Mouse (Mus musculus) liver, adult (tissue): ENCODE measurements around the gene Rab8b.

Experiments used
- GATA4 ChIP-seq: IDR thresholded peaks from 2 replicates; pipeline ENCODE4 v1.6.1; 2014; ENCODE audit warnings: mild to moderate bottlenecking, low read length; ENCODE audit not compliant: insufficient replicate concordance

Rab8b gene

DNA sequence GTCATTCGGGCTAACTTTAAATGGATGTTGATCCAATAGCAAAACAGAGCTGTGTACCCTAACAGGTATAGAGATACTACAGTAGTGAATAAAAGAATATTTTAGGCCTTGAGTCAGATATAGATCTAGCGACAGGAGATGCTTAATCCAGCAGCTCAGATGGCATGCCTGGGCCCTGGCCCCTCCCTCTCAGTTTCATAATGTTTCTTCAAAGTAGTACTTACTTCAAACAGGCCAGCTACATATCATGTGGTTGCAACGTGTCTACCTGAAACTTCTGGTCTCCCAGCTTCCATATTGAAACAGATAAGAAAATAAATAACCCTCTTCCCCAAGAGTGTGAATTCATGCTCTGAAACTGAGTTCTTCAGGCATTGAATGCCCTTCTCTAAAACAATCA is 6.4 kb upstream of the Rab8b start:
- no peak for TF ChIP-seq GATA4

DNA sequence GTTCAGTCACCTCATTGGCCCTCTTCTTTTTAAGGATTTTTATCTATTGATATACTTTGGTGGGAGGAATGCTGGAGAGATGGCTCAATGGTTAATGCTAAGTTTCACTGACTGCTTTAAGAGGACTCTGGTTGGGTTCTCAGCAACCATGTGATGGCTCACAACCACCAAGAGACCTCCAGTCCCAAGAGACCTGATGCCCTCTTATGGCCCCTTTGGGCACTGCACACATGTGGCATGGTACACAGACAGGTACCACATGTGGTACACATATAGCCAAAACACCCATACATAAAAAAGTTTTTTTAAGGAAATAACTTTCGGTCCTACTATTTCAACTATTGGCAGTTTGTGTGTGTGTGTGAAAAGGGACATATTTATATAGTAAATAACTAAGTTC is 2.6 kb upstream of the Rab8b start:
- TF ChIP-seq GATA4, result no peak

DNA sequence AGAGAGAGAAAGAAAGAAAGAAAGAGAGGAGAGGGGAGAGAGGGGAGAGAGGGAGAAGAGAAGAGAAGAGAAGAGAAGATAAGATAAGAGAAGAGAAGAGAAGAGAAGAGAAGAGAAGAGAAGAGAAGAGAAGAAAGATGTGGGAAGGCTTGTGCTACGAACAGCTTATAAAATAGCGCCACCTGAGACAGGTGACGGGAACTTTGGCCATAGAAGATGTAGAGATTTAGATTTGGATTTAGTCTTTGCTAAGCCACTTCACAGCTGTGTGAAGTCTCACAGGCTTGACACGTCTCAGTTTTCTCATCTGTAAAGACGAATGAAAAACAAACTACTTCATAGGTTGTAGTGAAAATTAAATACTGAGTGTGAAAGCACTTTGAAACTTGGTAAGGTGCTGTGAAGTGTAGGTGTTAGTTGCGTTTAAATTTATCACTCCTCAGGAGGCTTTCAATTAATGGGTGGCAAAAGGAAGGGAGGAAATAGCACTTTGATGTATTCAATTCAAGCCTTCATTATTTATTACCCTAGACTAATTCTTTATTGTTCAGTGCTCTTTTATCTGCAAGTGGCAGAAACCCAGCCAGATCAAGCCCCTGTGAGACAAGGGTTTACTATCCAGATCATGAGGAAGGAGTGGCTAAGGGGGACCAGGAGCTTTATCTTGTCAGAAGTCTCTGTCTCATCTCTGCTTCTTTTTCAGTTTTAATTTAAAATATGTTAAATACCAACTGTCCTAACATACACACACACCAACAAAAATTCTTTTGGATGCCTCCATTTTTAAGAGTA is 1.2 kb upstream of the Rab8b start:
- TF ChIP-seq GATA4, result no peak

DNA sequence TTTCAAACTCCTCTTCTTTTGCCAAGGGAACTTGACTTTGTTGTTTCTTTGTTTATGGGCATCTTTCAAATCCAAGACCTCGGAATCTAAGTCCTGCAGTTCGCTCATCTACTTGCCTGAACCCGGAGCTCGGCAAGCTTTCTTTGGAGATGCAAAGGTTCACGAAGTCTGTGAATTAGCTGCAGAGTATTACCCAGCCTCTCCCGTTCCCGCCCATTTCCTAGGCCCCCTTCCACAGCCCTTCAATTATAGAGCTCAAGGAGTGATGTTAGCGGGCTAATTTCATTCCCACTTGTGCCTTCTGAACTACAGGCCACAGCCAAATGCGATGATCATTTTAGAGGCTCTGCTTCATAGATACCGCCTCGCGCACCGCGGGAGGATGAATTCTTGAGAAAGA is 494 bp upstream of the Rab8b start:
- no peak for TF ChIP-seq GATA4

DNA sequence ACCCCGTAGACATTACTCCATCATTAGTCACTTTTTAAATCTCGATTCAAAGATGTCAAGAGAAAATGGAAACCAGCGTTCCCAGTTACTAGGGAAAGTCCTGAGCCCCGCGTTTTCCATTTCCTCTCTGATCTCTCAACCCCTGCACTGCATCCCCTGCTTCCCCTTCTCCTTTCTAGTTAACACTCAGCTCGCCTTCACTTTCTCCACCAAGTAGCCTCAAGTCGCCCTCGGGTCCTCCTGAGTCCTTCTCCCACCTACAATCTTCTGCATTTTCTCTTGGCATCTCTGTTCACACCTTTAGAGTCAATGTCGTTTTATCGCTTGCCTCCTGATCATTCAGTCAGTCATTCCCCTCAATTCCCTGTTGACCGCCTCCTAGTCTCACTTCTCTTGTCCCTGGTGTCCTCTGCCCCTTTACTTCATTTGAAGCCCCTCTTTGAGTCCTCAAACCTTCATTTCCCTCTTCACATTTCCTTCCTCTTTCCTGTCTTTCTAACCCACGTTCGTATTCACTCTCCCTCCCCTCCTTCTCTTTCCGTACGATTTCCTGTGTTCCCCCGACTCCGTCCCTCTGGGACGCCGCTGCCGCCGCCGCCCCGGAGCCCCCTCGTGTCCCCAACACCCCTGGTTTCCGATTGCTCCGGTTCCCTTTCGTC is 686 bp downstream of the Rab8b start:
- no peak for TF ChIP-seq GATA4

DNA sequence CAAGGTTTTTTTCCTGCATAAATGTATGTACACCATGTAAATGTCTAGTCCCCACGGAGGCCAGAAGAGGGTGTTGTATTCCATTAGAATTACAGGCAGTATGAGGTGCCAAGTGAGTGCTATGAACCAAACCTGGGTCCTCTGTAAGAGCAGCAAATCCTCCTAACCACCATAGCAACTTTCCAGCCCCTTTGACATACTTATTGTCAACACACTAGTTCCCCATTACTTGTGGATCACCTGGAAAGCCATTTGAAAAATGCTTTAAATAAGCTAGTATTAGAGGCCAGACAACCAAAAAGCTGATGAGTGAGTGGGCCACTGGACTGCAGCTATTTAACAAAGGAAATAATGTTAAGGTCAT is 1.6 kb downstream of the Rab8b start:
- no peak for TF ChIP-seq GATA4

DNA sequence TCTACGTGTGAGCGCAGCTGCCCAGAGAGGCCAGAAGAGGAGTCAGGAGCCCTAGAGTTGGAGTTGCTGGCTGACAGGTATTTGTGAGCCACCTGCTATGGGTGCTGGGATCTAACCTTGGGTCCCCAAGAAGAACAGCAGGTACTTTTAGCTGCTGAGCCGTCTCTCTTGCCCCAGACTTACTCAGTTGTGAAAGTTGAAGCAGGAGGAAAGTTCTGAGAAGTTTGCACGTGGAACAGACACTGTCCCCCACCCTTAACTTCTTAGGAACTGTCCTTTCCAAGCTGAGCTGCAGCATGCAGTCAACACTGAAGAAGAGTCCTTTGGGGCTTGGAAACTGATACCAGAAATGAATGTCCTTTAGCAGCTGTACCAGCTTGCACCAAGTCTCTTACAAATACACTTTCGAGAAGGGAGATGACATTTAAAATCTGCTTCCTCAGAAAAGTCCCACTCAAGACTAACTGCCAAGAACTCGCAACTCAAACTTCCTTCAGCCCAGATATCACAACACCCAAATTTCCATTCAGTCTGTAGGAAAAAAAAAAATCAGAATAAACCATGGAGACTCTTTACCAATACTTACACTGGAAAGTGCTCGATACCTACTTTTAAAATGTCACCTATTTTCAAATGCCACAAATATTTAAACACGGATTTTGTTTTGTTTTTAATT is 2.1 kb downstream of the Rab8b start:
- TF ChIP-seq GATA4, result no peak

DNA sequence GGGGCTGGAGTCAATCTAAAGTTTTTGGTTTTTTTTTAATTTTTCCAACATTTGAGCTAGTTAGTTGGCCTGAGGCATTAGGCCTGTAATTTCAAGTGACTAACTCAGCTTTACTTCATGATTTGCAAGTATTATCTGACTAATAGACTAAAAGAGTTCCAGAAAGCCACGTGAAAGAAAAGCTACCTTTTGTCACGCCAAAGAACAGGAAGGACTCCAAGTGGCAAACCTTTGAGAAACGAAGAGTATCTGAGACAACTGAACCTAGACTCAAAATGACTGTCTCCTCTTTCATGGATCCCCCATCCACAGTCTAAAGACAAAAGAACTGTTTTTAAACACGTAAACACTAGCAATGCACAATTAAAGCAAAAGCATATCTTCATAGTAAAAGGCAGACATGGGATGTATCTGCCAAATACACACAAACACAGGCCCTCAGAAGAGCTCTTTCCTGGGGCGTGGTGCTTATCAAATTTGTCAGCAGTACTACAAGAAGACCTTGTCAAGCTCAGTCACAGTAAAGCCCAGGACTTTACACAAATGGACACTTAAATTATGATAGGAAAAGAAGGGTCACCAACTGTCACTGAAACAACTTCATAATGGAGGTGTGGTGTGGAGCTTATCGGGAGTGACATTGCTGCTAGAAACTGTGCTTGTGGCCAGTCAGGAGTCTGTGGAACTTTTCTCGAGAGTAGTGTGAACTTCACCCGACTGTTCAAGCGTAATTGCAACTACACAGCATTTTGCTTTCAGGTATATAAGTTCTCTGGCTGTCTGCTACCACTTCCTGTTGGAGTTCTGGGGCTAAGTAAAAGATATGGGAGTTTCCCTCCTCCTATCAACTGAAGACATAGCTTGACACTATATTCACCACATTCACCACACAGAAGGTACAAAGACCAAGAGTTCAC is 3.4 kb downstream of the Rab8b start:
- TF ChIP-seq GATA4, result no peak

DNA sequence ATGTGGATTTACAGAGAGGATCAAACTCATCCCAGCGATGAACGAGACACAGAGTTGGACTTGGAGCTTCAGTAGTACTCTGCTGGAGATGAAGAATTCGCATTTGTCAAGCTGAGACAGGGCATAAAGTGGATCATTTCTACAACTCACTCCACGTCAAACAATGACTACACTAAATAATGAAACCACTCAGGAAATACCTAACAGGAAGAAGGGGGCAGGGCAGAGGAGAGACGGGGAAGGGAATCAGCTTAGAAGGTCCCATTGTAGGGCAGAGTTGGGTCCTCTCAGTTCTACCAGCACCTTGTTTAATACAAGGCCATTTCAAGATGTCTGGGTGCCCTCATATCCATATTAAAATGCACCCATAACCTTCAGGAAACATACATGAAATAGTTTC is 4.1 kb downstream of the Rab8b start:
- TF ChIP-seq GATA4, result no peak

DNA sequence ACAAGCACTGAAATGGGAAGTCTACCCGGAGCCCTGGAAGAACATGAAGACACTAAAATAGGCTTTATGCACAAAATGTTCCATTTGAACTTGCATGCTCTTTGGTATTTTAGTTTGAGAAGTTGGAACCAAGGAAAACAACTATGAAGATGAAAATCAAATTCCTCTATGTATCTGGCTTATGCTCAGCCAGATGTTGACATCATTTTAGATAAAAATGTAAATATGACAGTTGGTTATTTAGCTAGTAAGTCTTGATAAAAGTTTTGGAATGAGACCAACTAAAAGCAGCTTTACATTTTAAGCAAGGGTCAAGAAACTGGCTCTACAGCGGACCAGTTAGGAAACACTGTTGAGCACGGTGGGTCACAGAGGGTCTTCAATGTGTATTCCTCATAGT is 4.9 kb downstream of the Rab8b start:
- no peak for TF ChIP-seq GATA4

DNA sequence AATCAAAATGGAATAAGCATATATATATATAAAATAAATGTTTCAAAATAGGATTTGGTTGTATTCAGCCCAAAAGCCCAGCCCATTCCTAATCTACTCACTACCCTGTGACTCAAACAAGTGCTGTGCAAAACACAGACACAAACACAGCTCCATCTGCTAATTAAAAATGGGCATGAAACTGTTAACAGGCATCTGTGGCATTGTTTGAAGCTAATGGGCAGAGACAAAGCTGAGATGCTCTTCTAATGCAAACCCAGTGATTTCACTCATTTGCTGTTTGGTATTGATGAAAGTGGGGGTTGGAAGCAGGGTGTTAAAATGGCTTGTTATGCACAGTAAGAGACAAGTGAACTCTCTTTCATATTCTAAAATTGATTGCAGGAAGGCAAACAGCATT is 7.2 kb downstream of the Rab8b start:
- no peak for TF ChIP-seq GATA4

DNA sequence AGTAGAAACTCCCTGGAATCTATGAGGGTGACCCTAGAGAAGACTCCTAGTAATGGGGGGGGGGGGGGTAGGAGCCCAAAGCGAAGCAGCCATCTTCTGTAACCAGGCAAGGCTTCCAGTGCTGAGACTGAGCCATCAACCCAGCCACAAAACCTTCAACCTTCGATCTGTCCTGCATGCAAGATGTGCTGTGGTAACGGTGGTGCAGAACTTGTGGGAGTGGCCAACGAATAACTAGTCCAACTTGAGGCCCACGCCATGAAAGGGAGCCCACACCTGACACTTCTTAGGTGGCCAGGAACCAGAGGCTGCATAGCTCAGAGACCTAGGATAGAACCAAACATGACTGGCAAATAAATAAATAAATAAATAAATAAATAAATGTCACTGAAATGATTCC is 8.8 kb downstream of the Rab8b start:
- TF ChIP-seq GATA4, result no peak

DNA sequence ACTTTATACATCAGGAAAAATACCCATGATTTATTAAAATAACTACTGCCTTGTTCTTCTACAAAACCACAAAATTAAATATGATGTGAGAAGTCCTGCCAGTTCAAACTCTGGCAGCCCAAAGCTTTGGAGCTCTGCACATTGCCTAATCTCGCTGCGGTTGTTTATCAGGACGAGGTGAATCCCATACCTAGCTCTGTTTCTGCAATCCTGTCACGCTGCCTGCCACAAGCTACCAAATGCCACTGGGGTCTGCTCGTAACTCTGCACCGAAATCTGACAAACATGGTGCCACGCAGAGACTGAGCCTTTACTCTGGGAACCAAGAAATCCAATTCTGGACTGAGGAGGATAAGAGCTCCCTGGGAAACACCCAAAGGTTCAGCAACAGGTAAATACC is 9.6 kb downstream of the Rab8b start:
- TF ChIP-seq GATA4, result no peak

DNA sequence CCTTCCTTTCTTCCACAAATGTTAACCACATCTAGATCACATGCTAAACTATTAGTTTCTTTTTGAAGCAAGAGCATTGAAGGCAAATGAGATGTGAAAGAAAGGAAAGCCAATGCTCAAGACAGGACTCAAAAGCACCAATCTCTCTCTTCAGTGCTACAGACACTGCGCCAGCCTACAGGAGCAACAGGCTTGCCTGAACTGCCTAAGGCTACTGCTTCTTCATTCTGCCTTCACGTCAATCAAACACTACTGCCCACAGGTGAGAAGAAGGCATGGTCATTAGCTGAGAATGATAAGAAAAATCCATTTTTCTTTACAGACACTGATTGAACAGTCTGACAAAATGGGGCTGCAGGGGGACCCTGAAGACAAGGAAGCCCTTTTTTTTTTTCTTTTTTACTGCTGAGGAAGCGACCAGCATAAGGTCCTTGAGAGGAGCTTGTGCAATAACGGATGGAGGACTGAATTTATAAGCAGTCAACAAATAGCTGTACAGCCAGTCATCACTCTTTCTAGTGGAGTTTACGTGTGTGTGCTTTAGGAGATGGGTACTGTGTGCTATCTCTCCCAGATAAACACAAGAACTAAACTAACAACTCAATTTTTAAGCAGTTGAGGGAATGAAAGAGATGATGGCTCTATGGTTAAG is 11.6 kb downstream of the Rab8b start:
- no peak for TF ChIP-seq GATA4

DNA sequence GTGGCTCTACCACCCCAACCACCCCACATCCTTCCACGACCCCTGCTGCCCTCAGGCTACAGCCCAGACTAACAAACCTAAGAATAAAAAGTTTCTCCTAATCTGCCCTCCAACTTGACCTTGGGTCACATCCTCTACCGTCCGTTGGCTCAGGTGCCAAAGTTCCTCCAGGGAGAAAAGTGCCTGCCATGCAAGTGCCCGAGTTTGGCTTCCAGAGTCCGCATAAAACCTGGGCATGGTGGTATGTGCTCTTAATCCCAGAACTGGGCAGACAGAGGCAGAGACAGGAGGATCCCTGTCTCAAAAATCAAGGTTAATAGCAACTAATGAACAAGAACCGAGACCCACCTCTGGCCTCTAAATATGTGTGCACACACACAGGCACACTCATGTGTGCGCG is 12.4 kb downstream of the Rab8b start:
- no peak for TF ChIP-seq GATA4
